Mouse (Mus musculus): ENCODE measurements around the gene Bhlhe41. TPM values are rescaled to one million over a fixed set of nuclear protein-coding genes. Genes with fewer than 3 reads are reported as not detected.

Bhlhe41 gene
- total RNA-seq, 2 experiments from 2014 or later: 30.3 to 38.1 TPM

GRCm38 (mm10) chr6:145846948-145847347 is 18.4 kb downstream of the Bhlhe41 start:
- no peak for DNase-seq (ENCODE audit: low spot score)

- DNase-seq (ENCODE audit: low spot score): no peak
Measured at GRCm38 (mm10) chr6:145846076-145846475, 19.3 kb downstream of the Bhlhe41 start.

DNA sequence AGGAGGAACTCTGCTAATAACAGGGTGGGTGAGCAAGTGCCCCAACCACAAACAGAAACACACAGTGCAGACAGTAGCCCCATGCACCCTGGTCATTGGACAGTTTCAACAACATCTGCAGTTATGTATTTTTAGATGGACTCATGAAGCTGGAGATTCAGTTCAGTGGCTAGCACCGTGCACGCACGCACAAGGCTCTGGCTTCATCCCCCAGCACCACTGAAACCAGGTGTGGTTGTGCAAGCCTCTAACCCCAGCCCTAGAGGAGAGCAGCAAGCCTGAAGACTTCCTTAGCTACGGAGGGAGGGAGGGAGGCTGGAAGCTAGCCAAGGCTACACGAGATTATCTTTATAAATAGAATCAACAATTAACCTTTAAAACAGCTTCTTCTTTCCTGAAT is 19.7 kb downstream of the Bhlhe41 start:
- no peak for DNase-seq (ENCODE audit: low spot score)

DNA sequence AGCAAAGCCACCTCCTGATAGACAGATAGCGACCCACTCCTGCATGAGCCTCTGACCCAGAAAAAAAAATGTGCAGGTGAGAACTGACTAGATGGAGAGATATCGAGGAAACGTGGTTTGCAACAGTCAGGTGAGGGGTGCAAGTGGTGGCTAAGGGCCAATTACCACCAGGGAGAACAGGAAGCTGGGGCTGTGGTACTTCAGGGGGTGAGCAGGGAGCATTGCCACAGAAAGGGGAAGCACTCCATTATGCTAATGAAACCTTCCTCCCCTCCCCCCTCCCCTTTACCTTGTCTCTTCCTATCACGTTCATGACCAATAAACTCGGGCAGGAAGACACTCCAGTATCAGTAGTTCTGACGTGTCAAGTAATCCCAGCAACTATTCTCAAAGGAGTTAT is 30.0 kb downstream of the Bhlhe41 start:
- DNase-seq (ENCODE audit: low spot score): no peak

GRCm38 (mm10) chr6:145832927-145833326 is 32.4 kb downstream of the Bhlhe41 start:
- DNase-seq (ENCODE audit: low spot score): no peak

DNA sequence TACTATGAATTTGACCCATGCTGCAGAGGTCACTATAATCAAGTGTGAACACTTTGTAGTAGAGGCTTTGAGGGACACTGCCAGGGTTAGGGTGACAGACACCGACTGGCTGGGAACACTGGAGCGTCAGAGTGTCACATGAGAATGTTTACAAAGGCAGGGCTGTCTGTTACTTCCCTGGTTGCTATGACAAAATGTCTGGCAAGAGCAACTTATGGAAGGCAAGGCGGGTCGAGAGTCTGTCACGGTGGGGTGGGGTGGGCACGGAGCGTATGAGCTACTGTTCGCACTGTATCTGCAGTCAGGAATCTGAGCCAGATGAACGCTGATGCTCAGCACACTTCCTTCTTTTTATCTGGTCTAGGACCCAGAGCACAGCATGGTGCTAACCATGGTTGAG is 34.7 kb downstream of the Bhlhe41 start:
- peak; percentile 34 for DNase-seq (ENCODE audit: low spot score)

- DNase-seq (ENCODE audit: low spot score): peak; percentile 73
Measured at GRCm38 (mm10) chr6:145830117-145830516, 35.2 kb downstream of the Bhlhe41 start.

GRCm38 (mm10) chr6:145829062-145829835 is 36.1 kb downstream of the Bhlhe41 start:
- no peak for DNase-seq (ENCODE audit: low spot score)

- no peak for DNase-seq (ENCODE audit: low spot score)
Measured at GRCm38 (mm10) chr6:145826305-145826704, 39.1 kb downstream of the Bhlhe41 start.

GRCm38 (mm10) chr6:145823588-145824234 is 41.6 kb downstream of the Bhlhe41 start:
- peak; percentile 36 for DNase-seq (ENCODE audit: low spot score)

DNA sequence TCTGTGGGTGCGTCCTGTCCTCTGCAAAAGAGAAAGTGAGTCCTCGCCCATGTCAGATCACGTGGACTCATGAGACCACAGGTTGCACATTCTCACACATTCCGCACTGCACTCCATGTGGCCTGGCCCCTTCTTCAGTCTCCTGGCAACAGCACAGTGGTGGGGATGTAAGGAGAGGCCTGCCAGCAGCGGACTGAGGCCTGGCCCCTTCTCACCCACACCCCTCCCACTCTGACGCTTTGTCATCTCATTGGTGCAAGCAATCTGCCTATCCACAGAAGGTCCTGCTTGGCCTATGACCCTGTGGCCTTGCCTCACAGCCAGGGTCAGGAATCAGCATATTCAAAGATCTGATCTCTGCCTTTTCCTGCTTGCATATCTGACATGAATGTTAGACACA is 42.3 kb downstream of the Bhlhe41 start:
- no peak for DNase-seq (ENCODE audit: low spot score)

DNA sequence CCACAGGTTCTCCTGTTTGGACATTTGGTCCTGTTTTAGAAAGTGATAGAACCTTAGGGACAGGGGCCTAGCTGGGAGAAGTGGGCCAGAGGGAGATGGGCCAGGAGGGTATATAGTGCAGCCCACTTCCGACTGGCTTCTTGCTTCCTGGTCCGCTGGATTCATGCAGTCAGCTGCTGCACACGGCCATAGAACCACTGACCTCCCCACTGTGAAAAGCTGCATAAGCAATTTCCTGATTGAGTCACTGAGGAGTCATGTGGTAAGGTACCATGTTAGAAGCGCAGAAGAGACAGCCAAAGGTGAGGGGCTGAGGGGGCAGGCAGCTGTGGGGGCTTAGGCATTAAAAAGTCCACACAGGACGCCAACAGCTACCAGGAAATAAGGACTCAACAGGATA is 43.1 kb downstream of the Bhlhe41 start:
- DNase-seq (ENCODE audit: low spot score): no peak

GRCm38 (mm10) chr6:145819151-145819550 is 46.2 kb downstream of the Bhlhe41 start:
- no peak for DNase-seq (ENCODE audit: low spot score)

GRCm38 (mm10) chr6:145815200-145815599 is 50.2 kb downstream of the Bhlhe41 start:
- DNase-seq (ENCODE audit: low spot score): no peak

GRCm38 (mm10) chr6:145811174-145811573 is 54.2 kb downstream of the Bhlhe41 start:
- no peak for DNase-seq (ENCODE audit: low spot score)

DNA sequence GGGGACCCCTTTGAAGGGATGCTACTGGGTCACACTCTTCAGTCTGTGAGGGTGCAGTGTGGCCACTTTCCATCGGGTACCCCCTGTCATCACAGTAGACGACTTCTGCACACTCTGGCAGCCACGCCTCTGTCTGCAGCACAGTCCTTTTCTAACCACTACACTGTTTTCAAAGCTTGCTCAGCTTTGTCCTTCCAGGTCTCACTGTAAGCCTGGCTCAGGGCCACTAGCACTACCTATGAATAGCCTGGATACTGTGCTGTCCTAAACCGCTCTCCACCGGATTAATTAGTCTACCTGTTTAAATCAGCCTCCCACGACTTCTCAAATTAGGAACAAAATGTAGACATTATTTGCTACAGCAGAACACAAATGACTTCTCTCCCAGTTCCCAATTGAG is 55.3 kb downstream of the Bhlhe41 start:
- peak; percentile 28 for DNase-seq (ENCODE audit: low spot score)

- no peak for DNase-seq (ENCODE audit: low spot score)
Measured at GRCm38 (mm10) chr6:145809566-145809965, 55.8 kb downstream of the Bhlhe41 start.

Other genes with a start within 250 kb of the Bhlhe41 start
- not detected for gene Tuba3b, start 249.8 kb downstream of the Bhlhe41 start, total RNA-seq (2021)
- 10 to 100 TPM; 28.6 to 32.2 TPM for gene Rassf8, start 118.8 kb downstream of the Bhlhe41 start, total RNA-seq (2021)
- 10 to 100 TPM; 39.5 to 43.1 TPM for gene Sspn, start 66.1 kb upstream of the Bhlhe41 start, total RNA-seq (2021)